Mouse (Mus musculus) retina, postnatal 1 day (tissue): Measurements from ENCODE around the gene Irx3.

Source experiments
- DNase-seq: peaks from one replicate; pipeline ENCODE4 v3.0.0-alpha.2; 2012

The Irx3 gene

GRCm38 (mm10) chr8:91801241-91801811 lies 541 bp downstream of the Irx3 start:
- DNase-seq: peak; percentile 81

- DNase-seq: peak; percentile 52
Measured at GRCm38 (mm10) chr8:91800523-91801240, 1.2 kb downstream of the Irx3 start.

GRCm38 (mm10) chr8:91799681-91800522 lies 2.0 kb downstream of the Irx3 start:
- DNase-seq: peak; percentile 55

- DNase-seq: no peak
Measured at GRCm38 (mm10) chr8:91799016-91799581, 2.8 kb downstream of the Irx3 start.

- peak; percentile 77 for DNase-seq
Measured at GRCm38 (mm10) chr8:91797626-91798271, 4.1 kb downstream of the Irx3 start.

- DNase-seq: peak; percentile 70
Measured at GRCm38 (mm10) chr8:91793846-91794245, 8.0 kb downstream of the Irx3 start.

GRCm38 (mm10) chr8:91787194-91787895 lies 14.5 kb downstream of the Irx3 start:
- DNase-seq: no peak

GRCm38 (mm10) chr8:91782940-91783339 lies 18.9 kb downstream of the Irx3 start:
- DNase-seq: no peak

- DNase-seq: no peak
Measured at GRCm38 (mm10) chr8:91782201-91782600, 19.7 kb downstream of the Irx3 start.

- no peak for DNase-seq
Measured at GRCm38 (mm10) chr8:91780648-91781047, 21.2 kb downstream of the Irx3 start.

- DNase-seq: peak; percentile 23
Measured at GRCm38 (mm10) chr8:91768857-91769256, 33.0 kb downstream of the Irx3 start.

GRCm38 (mm10) chr8:91765411-91766034 lies 36.3 kb downstream of the Irx3 start:
- peak; percentile 54 for DNase-seq

- DNase-seq: no peak
Measured at GRCm38 (mm10) chr8:91755566-91755965, 46.3 kb downstream of the Irx3 start.

- no peak for DNase-seq
Measured at GRCm38 (mm10) chr8:91755062-91755461, 46.8 kb downstream of the Irx3 start.

- no peak for DNase-seq
Measured at GRCm38 (mm10) chr8:91750794-91751125, 51.1 kb downstream of the Irx3 start.

- no peak for DNase-seq
Measured at GRCm38 (mm10) chr8:91750096-91750793, 51.6 kb downstream of the Irx3 start.

- DNase-seq: no peak
Measured at GRCm38 (mm10) chr8:91749412-91749811, 52.5 kb downstream of the Irx3 start.
